Mouse (Mus musculus): ENCODE data around the gene Rfx2. TPM values are rescaled to one million over a fixed set of nuclear protein-coding genes. Genes with fewer than 3 reads are reported as not detected.

Gene Rfx2
- total RNA-seq (2021), result 6.9 and 11.1 TPM in 2 replicates
- long read RNA-seq, partial matches to known transcripts, result 2 of 4 reads
- long read RNA-seq, other reads (novel, unspliced or antisense), result 1 of 4 reads

- DNase-seq, result no peak
These were observed at the start of gene Rfx2 for GRCm38 (mm10) chr17:56830411-56831110. TSS of gene Rfx2 (minus strand) at chr17:56831013.

GRCm38 (mm10) chr17:56877426-56877825 lies 46.6 kb upstream of the Rfx2 start:
- no peak for DNase-seq

- DNase-seq, result no peak
These were observed 46.2 kb upstream of the Rfx2 start for GRCm38 (mm10) chr17:56876981-56877380.

- no peak for DNase-seq
These were observed 45.7 kb upstream of the Rfx2 start for GRCm38 (mm10) chr17:56876465-56876864.

GRCm38 (mm10) chr17:56874936-56875651 lies 44.3 kb upstream of the Rfx2 start, which contains the start of gene 1700061G19Rik:
TSS of gene 1700061G19Rik (plus strand) at chr17:56875477.
- no peak for DNase-seq

GRCm38 (mm10) chr17:56874237-56874636 lies 43.4 kb upstream of the Rfx2 start, which contains the start of gene Acsbg2:
TSS of gene Acsbg2 (minus strand) at chr17:56874447.
- no peak for DNase-seq

GRCm38 (mm10) chr17:56872512-56872911 lies 41.7 kb upstream of the Rfx2 start:
- no peak for DNase-seq

GRCm38 (mm10) chr17:56871767-56872166 lies 41.0 kb upstream of the Rfx2 start:
- no peak for DNase-seq

- DNase-seq, result no peak
These were observed 39.6 kb upstream of the Rfx2 start for GRCm38 (mm10) chr17:56870287-56870953.

GRCm38 (mm10) chr17:56869481-56869977 lies 38.7 kb upstream of the Rfx2 start:
- DNase-seq, result no peak

- no peak for DNase-seq
These were observed 35.3 kb upstream of the Rfx2 start for GRCm38 (mm10) chr17:56866071-56866470.

GRCm38 (mm10) chr17:56861197-56861596 lies 30.4 kb upstream of the Rfx2 start:
- DNase-seq, result no peak

- no peak for DNase-seq
These were observed 28.1 kb upstream of the Rfx2 start for GRCm38 (mm10) chr17:56858922-56859321.

GRCm38 (mm10) chr17:56858216-56858615 lies 27.4 kb upstream of the Rfx2 start:
- DNase-seq, result peak; percentile 76

GRCm38 (mm10) chr17:56855421-56855820 lies 24.6 kb upstream of the Rfx2 start:
- no peak for DNase-seq

GRCm38 (mm10) chr17:56851167-56851566 lies 20.4 kb upstream of the Rfx2 start:
- DNase-seq, result no peak

GRCm38 (mm10) chr17:56849710-56850109 lies 18.9 kb upstream of the Rfx2 start:
- no peak for DNase-seq

- no peak for DNase-seq
These were observed 18.0 kb upstream of the Rfx2 start for GRCm38 (mm10) chr17:56848785-56849184.

- no peak for DNase-seq
These were observed 12.9 kb upstream of the Rfx2 start for GRCm38 (mm10) chr17:56843678-56844077.

- no peak for DNase-seq
These were observed 11.4 kb upstream of the Rfx2 start for GRCm38 (mm10) chr17:56842173-56842572.

- no peak for DNase-seq
These were observed 9.7 kb upstream of the Rfx2 start for GRCm38 (mm10) chr17:56840524-56840923.

GRCm38 (mm10) chr17:56836336-56836735 lies 5.5 kb upstream of the Rfx2 start:
- DNase-seq, result no peak

- no peak for DNase-seq
These were observed 2.6 kb upstream of the Rfx2 start for GRCm38 (mm10) chr17:56833381-56833780.

Data from adrenal gland, postnatal 25 days (tissue).